Mouse (Mus musculus): ENCODE results near the gene Hils1. TPM values are rescaled to one million over a fixed set of nuclear protein-coding genes. Genes with fewer than 3 reads are reported as not detected.

Gene Hils1
- polyA plus RNA-seq, 1 experiment from 2014 or later, result not detected

- no peak for ATAC-seq (ENCODE audit: insufficient number of reproducible peaks, insufficient read depth, low FRiP score, low read depth)
- Histone ChIP-seq H3K9ac (replicated peaks; ENCODE audit: low read depth, low read length) (no peak overlapping the region), H3K9me3 (ENCODE audit: control insufficient read depth, low read depth, low read length) (no peaks in the 10 kb centered on the region), H3K27me3 (ENCODE audit: control insufficient read depth, insufficient read depth, low read length) (no peaks in the 10 kb centered on the region), H3K4me3 (ENCODE audit: low read depth, low read length) (no peak overlapping the region), H3K4me1 (ENCODE audit: control insufficient read depth, insufficient read depth, low read length) (peaks cover 47% of the 10 kb centered on the region), H3K36me3 (ENCODE audit: control insufficient read depth, insufficient read depth, low read length) (peaks cover 4% of the 10 kb centered on the region; the same call in 1 of the 2 replicates), H3K4me2 (replicated peaks; ENCODE audit: low read depth, low read length) (peak overlapping the region; percentile 28; the same call in 1 of the 2 replicates), H3K27ac (ENCODE audit: low read length) (peak overlapping the region; percentile 96)
- 6% methylated on average over 8 of the region's 8 CpGs for WGBS
These were observed 33.8 kb upstream of the Hils1 start for GRCm38 (mm10) chr11:94933584-94933983.

- Histone ChIP-seq H3K4me3 (ENCODE audit: low read depth, low read length) (no peak overlapping the region), H3K4me1 (ENCODE audit: control insufficient read depth, insufficient read depth, low read length) (peaks cover 43% of the 10 kb centered on the region), H3K36me3 (ENCODE audit: control insufficient read depth, insufficient read depth, low read length) (peaks cover 13% of the 10 kb centered on the region), H3K9me3 (ENCODE audit: control insufficient read depth, low read depth, low read length) (no peaks in the 10 kb centered on the region), H3K27ac (ENCODE audit: low read length) (peak overlapping the region; percentile 96), H3K27me3 (ENCODE audit: control insufficient read depth, insufficient read depth, low read length) (no peaks in the 10 kb centered on the region), H3K4me2 (replicated peaks; ENCODE audit: low read depth, low read length) (peak overlapping the region; percentile 20), H3K9ac (replicated peaks; ENCODE audit: low read depth, low read length) (no peak overlapping the region)
- WGBS, result 17% methylated on average over 11 of the region's 11 CpGs
- no peak for ATAC-seq (ENCODE audit: insufficient number of reproducible peaks, insufficient read depth, low FRiP score, low read depth)
These were observed 32.9 kb upstream of the Hils1 start for GRCm38 (mm10) chr11:94934526-94934925.

GRCm38 (mm10) chr11:94936045-94936444 lies 31.3 kb upstream of the Hils1 start, which contains the start of gene Col1a1:
Gene Col1a1 (plus strand): TSS chr11:94936224.
- H3K4me1 ChIP-seq (ENCODE audit: control insufficient read depth, insufficient read depth, low read length), result peaks cover 38% of the 10 kb centered on the region
- peaks cover 28% of the 10 kb centered on the region for H3K36me3 ChIP-seq (ENCODE audit: control insufficient read depth, insufficient read depth, low read length)

GRCm38 (mm10) chr11:94936851-94937295 lies 30.5 kb upstream of the Hils1 start:
- Histone ChIP-seq H3K27ac (ENCODE audit: low read length) (peak overlapping the region; percentile 96), H3K4me3 (ENCODE audit: low read depth, low read length) (peak overlapping the region; percentile 53), H3K36me3 (ENCODE audit: control insufficient read depth, insufficient read depth, low read length) (peaks cover 36% of the 10 kb centered on the region), H3K27me3 (ENCODE audit: control insufficient read depth, insufficient read depth, low read length) (no peaks in the 10 kb centered on the region), H3K9ac (replicated peaks; ENCODE audit: low read depth, low read length) (peak overlapping the region; percentile 92), H3K4me1 (ENCODE audit: control insufficient read depth, insufficient read depth, low read length) (peaks cover 38% of the 10 kb centered on the region), H3K9me3 (ENCODE audit: control insufficient read depth, low read depth, low read length) (no peaks in the 10 kb centered on the region), H3K4me2 (replicated peaks; ENCODE audit: low read depth, low read length) (peak overlapping the region; percentile 78)
- 2% methylated on average over 17 of the region's 17 CpGs for whole genome bisulfite sequencing
- peak; percentile 63 for ATAC-seq (ENCODE audit: insufficient number of reproducible peaks, insufficient read depth, low FRiP score, low read depth)

More at GRCm38 (mm10) chr11:94936045-94936444, 31.3 kb upstream of the Hils1 start, which contains the start of gene Col1a1:
- Histone ChIP-seq H3K9ac (replicated peaks; ENCODE audit: low read depth, low read length) (peak within 1 kb of the TSS; percentile 92), H3K27ac (ENCODE audit: low read length) (peak within 1 kb of the TSS; percentile 96), H3K4me3 (ENCODE audit: low read depth, low read length) (peak within 1 kb of the TSS; percentile 53), H3K9me3 (ENCODE audit: control insufficient read depth, low read depth, low read length) (no peaks in the 10 kb centered on the region), H3K4me2 (replicated peaks; ENCODE audit: low read depth, low read length) (peak within 1 kb of the TSS; percentile 78), H3K27me3 (ENCODE audit: control insufficient read depth, insufficient read depth, low read length) (no peaks in the 10 kb centered on the region)
- 15% methylated on average over 18 of the region's 19 CpGs for WGBS
- ATAC-seq (ENCODE audit: insufficient number of reproducible peaks, insufficient read depth, low FRiP score, low read depth), result peak; percentile 54; the same call in 1 of the 2 replicates

GRCm38 (mm10) chr11:94937335-94937781 lies 30.0 kb upstream of the Hils1 start:
- peak overlapping the region; percentile 78 for H3K4me2 ChIP-seq (replicated peaks; ENCODE audit: low read depth, low read length)
- peak overlapping the region; percentile 96 for H3K27ac ChIP-seq (ENCODE audit: low read length)
- peak; percentile 46 for ATAC-seq (ENCODE audit: insufficient number of reproducible peaks, insufficient read depth, low FRiP score, low read depth)
- H3K4me1 ChIP-seq (ENCODE audit: control insufficient read depth, insufficient read depth, low read length), result peaks cover 38% of the 10 kb centered on the region
- H3K36me3 ChIP-seq (ENCODE audit: control insufficient read depth, insufficient read depth, low read length), result peaks cover 41% of the 10 kb centered on the region
- H3K9ac ChIP-seq (replicated peaks; ENCODE audit: low read depth, low read length), result peak overlapping the region; percentile 51
- WGBS, result 0% methylated on average over 18 of the region's 18 CpGs
- H3K4me3 ChIP-seq (ENCODE audit: low read depth, low read length), result peak overlapping the region; percentile 53
- no peaks in the 10 kb centered on the region for H3K27me3 ChIP-seq (ENCODE audit: control insufficient read depth, insufficient read depth, low read length)
- no peaks in the 10 kb centered on the region for H3K9me3 ChIP-seq (ENCODE audit: control insufficient read depth, low read depth, low read length)

- Histone ChIP-seq H3K4me3 (ENCODE audit: low read depth, low read length) (peak overlapping the region; percentile 53), H3K27ac (ENCODE audit: low read length) (peak overlapping the region; percentile 96), H3K9me3 (ENCODE audit: control insufficient read depth, low read depth, low read length) (no peaks in the 10 kb centered on the region), H3K27me3 (ENCODE audit: control insufficient read depth, insufficient read depth, low read length) (no peaks in the 10 kb centered on the region), H3K4me1 (ENCODE audit: control insufficient read depth, insufficient read depth, low read length) (peaks cover 35% of the 10 kb centered on the region), H3K4me2 (replicated peaks; ENCODE audit: low read depth, low read length) (peak overlapping the region; percentile 78), H3K36me3 (ENCODE audit: control insufficient read depth, insufficient read depth, low read length) (peaks cover 45% of the 10 kb centered on the region), H3K9ac (replicated peaks; ENCODE audit: low read depth, low read length) (peak overlapping the region; percentile 51)
- no peak; the same call in 1 of the 2 replicates for ATAC-seq (ENCODE audit: insufficient number of reproducible peaks, insufficient read depth, low FRiP score, low read depth)
- 3% methylated on average over 15 of the region's 15 CpGs for WGBS
These were observed 29.6 kb upstream of the Hils1 start for GRCm38 (mm10) chr11:94937787-94938186.

- 28% methylated on average over 9 of the region's 9 CpGs for WGBS
- Histone ChIP-seq H3K27ac (ENCODE audit: low read length) (peak overlapping the region; percentile 96; the same call in 1 of the 2 replicates), H3K4me3 (ENCODE audit: low read depth, low read length) (peak overlapping the region; percentile 53), H3K4me1 (ENCODE audit: control insufficient read depth, insufficient read depth, low read length) (peaks cover 31% of the 10 kb centered on the region), H3K36me3 (ENCODE audit: control insufficient read depth, insufficient read depth, low read length) (peaks cover 50% of the 10 kb centered on the region), H3K9ac (replicated peaks; ENCODE audit: low read depth, low read length) (peak overlapping the region; percentile 51), H3K4me2 (replicated peaks; ENCODE audit: low read depth, low read length) (peak overlapping the region; percentile 78), H3K27me3 (ENCODE audit: control insufficient read depth, insufficient read depth, low read length) (no peaks in the 10 kb centered on the region), H3K9me3 (ENCODE audit: control insufficient read depth, low read depth, low read length) (no peaks in the 10 kb centered on the region)
- ATAC-seq (ENCODE audit: insufficient number of reproducible peaks, insufficient read depth, low FRiP score, low read depth), result no peak
These were observed 29.1 kb upstream of the Hils1 start for GRCm38 (mm10) chr11:94938296-94938695.

- Histone ChIP-seq H3K4me3 (ENCODE audit: low read depth, low read length) (peak overlapping the region; percentile 53), H3K9ac (replicated peaks; ENCODE audit: low read depth, low read length) (peak overlapping the region; percentile 0; the same call in 1 of the 2 replicates), H3K9me3 (ENCODE audit: control insufficient read depth, low read depth, low read length) (no peaks in the 10 kb centered on the region), H3K4me1 (ENCODE audit: control insufficient read depth, insufficient read depth, low read length) (peaks cover 26% of the 10 kb centered on the region), H3K27ac (ENCODE audit: low read length) (peak overlapping the region; percentile 63; the same call in 1 of the 2 replicates), H3K36me3 (ENCODE audit: control insufficient read depth, insufficient read depth, low read length) (peaks cover 59% of the 10 kb centered on the region), H3K27me3 (ENCODE audit: control insufficient read depth, insufficient read depth, low read length) (no peaks in the 10 kb centered on the region), H3K4me2 (replicated peaks; ENCODE audit: low read depth, low read length) (peak overlapping the region; percentile 78)
- WGBS, result 22% methylated on average over 4 of the region's 4 CpGs
- ATAC-seq (ENCODE audit: insufficient number of reproducible peaks, insufficient read depth, low FRiP score, low read depth), result no peak
These were observed 28.1 kb upstream of the Hils1 start for GRCm38 (mm10) chr11:94939280-94939679.

Measured in stomach, embryonic 14.5 days (tissue).